Mouse (Mus musculus): Measurements from ENCODE around the gene Usp51.

DNA sequence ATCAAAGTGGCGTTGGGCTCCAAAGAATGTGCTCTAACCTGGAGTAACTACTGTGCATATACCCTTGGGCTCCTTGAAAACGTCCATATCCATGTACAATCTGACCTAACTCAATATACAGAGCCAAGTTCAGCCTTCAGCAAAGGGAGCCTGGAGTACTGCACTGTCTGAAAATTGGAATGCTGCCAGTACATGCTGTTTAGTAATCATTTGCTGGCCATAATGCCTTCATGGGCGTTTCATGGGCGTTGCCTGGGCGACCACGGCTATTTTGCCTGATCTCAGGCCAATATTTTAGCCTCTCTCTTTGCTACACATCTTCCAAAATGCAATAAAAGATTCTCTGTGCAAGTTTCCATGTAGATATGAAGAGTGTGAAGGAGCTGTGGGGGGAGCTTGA, 36.7 kb upstream of the Usp51 start:
- TF ChIP-seq CTCF (IDR thresholded peaks at IDR 0.05; ENCODE audit: insufficient read depth, low read length) (no peak), POLR2A (IDR thresholded peaks at IDR 0.05; ENCODE audit: borderline replicate concordance, extremely low read depth, low read depth, low read length) (no peak)
